Mouse (Mus musculus) stomach, postnatal 0 days (tissue): ENCODE measurements at regions not wholly inside any gene's neighbourhood (a gene's known extent, or its start where the extent isn't known, plus 50 kb on each side); places are given as distances from the start of the nearest gene placed in this dataset.

Source experiments
- CTCF ChIP-seq: IDR thresholded peaks from 2 replicates; pipeline ENCODE4 v1.5.1; 2016; ENCODE audit warnings: antibody characterized with exemption, low read depth, mild to moderate bottlenecking, moderate library complexity
- EP300 ChIP-seq: optimal IDR thresholded peaks from 2 replicates; pipeline ENCODE3; 2016; ENCODE audit warnings: antibody characterized with exemption

DNA sequence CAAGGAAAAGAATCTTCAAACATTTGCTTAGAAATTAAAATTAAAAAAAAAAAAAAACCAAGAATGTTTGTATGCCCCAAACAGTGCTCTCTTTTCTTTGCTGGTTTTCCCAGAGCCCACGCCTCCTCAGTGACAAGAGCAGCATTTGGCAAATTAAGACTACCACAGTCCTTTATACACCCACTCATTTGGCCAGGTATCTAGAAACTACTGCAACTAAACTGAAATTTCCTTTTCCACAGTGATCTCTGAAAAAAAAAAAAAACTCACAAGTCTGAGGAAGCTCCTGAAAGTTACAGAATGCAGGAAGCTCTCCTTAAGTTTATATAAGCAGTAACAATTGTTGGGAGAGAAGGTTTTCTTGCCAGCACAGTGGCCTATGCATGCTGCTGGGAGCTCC is 394.2 kb upstream of the Dpp10 start:
- TF ChIP-seq CTCF (no peak), EP300 (no peak)
